Mouse (Mus musculus) embryonic fibroblast, embryonic 13.5 days (primary cell): ENCODE data around the gene Lsamp.

Source experiments
- CTCF ChIP-seq: IDR thresholded peaks from 2 replicates; pipeline ENCODE4 v1.5.1; 2011; ENCODE audit warnings: mild to moderate bottlenecking, control low read depth, low read length, moderate library complexity, borderline replicate concordance; ENCODE audit not compliant: insufficient read depth
- POLR2A ChIP-seq: IDR thresholded peaks from 2 replicates; pipeline ENCODE4 v1.6.1; 2011; ENCODE audit warnings: low read depth, mild to moderate bottlenecking, control low read depth, low read length, moderate library complexity

GRCm38 (mm10) chr16:40983026-40983425 lies 998.9 kb downstream of the Lsamp start:
- TF ChIP-seq POLR2A (no peak), CTCF (no peak)
